21 mouse cellular contexts compared by ENCODE assay signal in genomic region chr10:7069090-7069489, GRCm38 (mm10). TPM values are rescaled to one million over a fixed set of nuclear protein-coding genes. Genes with fewer than 3 reads are reported as not detected.
"Had no signal": no experiment of that assay in that cellular context is flagged by ENCODE, and none has a peak within 500 bp of the region (broad histone marks: within the 10 kb centered on the region; RNA-seq: fewer than 3 reads in every experiment).

No protein-coding gene starts in this region.

- ATAC-seq: hindbrain, postnatal 0 days; intestine, embryonic 16.5 days had no signal

- H3K4me3 ChIP-seq: heart, embryonic 10.5 days; heart, embryonic 12.5 days; hindbrain, embryonic 10.5 days; hindbrain, embryonic 13.5 days; hindbrain, embryonic 15.5 days; layer of hippocampus, adult 2 months; left cerebral cortex, adult 2 months; limb, embryonic 10.5 days; limb, embryonic 12.5 days; liver, embryonic 13.5 days; liver, embryonic 15.5 days had no signal

- H3K4me2 ChIP-seq: heart, embryonic 12.5 days; hindbrain, embryonic 13.5 days; hindbrain, embryonic 15.5 days; limb, embryonic 12.5 days; liver, embryonic 11.5 days; liver, embryonic 13.5 days; liver, embryonic 15.5 days had no signal

- H3K4me1 ChIP-seq: heart, embryonic 10.5 days; heart, embryonic 12.5 days; hindbrain, embryonic 10.5 days; hindbrain, embryonic 13.5 days; limb, embryonic 10.5 days; limb, embryonic 12.5 days; liver, embryonic 13.5 days; liver, embryonic 15.5 days had no signal

- H3K27ac ChIP-seq: heart, embryonic 10.5 days; hindbrain, embryonic 10.5 days; hindbrain, embryonic 13.5 days; hindbrain, embryonic 15.5 days; hindbrain, postnatal 0 days; layer of hippocampus, adult 2 months; left cerebral cortex, adult 2 months; limb, embryonic 10.5 days; limb, embryonic 12.5 days; liver, embryonic 13.5 days; liver, embryonic 15.5 days had no signal

- H3K9me3 ChIP-seq: heart, embryonic 10.5 days; heart, embryonic 12.5 days; hindbrain, embryonic 10.5 days; hindbrain, embryonic 13.5 days; hindbrain, embryonic 15.5 days; limb, embryonic 10.5 days; limb, embryonic 12.5 days; liver, embryonic 13.5 days; liver, embryonic 15.5 days had no signal

- H3K27me3 ChIP-seq: heart, embryonic 12.5 days; hindbrain, embryonic 13.5 days; hindbrain, embryonic 15.5 days; limb, embryonic 12.5 days; liver, embryonic 13.5 days; liver, embryonic 15.5 days had no signal

- H3K9ac ChIP-seq: heart, embryonic 12.5 days; hindbrain, embryonic 13.5 days; hindbrain, embryonic 15.5 days; limb, embryonic 12.5 days; liver, embryonic 13.5 days; liver, embryonic 15.5 days had no signal

- H3K36me3 ChIP-seq: heart, embryonic 10.5 days; heart, embryonic 12.5 days; hindbrain, embryonic 10.5 days; hindbrain, embryonic 13.5 days; hindbrain, embryonic 15.5 days; limb, embryonic 10.5 days; limb, embryonic 12.5 days; liver, embryonic 13.5 days; liver, embryonic 15.5 days had no signal

- DNase-seq: gastrocnemius, postnatal 14 days; gastrocnemius, postnatal 36 days; kidney, adult 18-20 months; kidney, adult 8-10 months; kidney, postnatal 14 days; liver; liver, embryonic 13.5 days had no signal

RNA-seq across cellular contexts. Expression of gene Ipcef1, which starts 16.8 kb away (rescaled TPM):
- polyA plus RNA-seq: heart, embryonic 14.5 days had no signal
